In the genomic region with DNA sequence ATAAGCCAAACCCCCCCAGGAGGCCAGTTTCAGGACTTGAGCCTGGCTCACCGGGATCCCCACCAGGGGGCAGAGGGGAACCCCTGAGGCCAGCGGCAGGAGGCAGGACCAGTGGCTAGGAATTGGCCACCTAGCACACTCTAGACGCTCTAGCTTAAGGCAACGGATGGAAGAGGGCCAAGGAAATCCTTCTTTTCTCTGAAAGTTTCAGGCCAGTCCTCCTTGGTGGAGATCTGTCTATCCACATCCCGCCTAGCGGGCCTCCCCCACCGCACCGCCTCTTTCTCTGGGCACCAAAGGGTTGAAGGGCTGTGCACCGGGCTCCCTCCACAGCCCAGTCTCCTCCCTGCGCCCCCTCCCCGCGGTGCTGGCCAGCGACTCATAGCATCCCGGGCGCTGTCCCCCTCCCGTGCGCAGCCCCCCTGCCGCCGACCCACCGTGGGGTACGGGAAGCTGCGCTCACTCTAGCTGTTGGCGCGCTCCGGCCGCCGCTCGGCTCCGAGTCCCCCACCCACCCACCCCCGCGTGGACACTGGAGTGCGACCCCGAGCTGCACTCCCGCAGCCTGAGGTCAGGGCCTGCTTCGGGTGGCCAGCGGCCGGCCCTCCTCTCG, we compare ENCODE assay signal across 8 mouse cellular contexts. TPM values are rescaled to one million over a fixed set of nuclear protein-coding genes. Genes with fewer than 3 reads are reported as not detected.
DNase-seq lines count a peak whose midpoint lies in the region; ATAC-seq lines count a peak whose summit lies in the region.

No protein-coding gene starts in this region.

- H3K9me3 ChIP-seq in hindbrain, embryonic 15.5 days, result no peaks in the 10 kb centered on the region

- peak overlapping the region; percentile 83 for H3K4me2 ChIP-seq in hindbrain, embryonic 15.5 days

- H3K27ac ChIP-seq in hindbrain, embryonic 15.5 days (replicated peaks), result peak overlapping the region; percentile 94

- DNase-seq in adrenal gland, adult (ENCODE audit: inconsistent age in 2 of 2, low spot score in 1 of 2), result peak; percentile 59 to 86
- DNase-seq in cerebellum, postnatal 4 days (ENCODE audit: low spot score in 2 of 2), result peak; percentile 52 to 68
- DNase-seq in gastrocnemius, adult 8-10 months (ENCODE audit: low spot score in 2 of 2), result peak; percentile 52 to 55
- DNase-seq in layer of hippocampus, postnatal 25 days (ENCODE audit: extremely low spot score in 1 of 2, low spot score in 1 of 2), result peak; percentile 62 to 65
- peak; percentile 80 for DNase-seq in lung, postnatal 14 days
- peak; percentile 77 for DNase-seq in retina, postnatal 1 day
- peak; percentile 16 to 61 for DNase-seq in urinary bladder, postnatal 36 days (ENCODE audit: low spot score in 2 of 2)

- H3K4me1 ChIP-seq in hindbrain, embryonic 15.5 days (replicated peaks), result peaks cover 22% of the 10 kb centered on the region

- no peaks in the 10 kb centered on the region for H3K36me3 ChIP-seq in hindbrain, embryonic 15.5 days

- H3K27me3 ChIP-seq in hindbrain, embryonic 15.5 days, result no peaks in the 10 kb centered on the region

- whole genome bisulfite sequencing in hindbrain, embryonic 15.5 days, result 2% methylated on average over 31 of the region's 38 CpGs

- peak; percentile 79 for ATAC-seq in hindbrain, embryonic 15.5 days (ENCODE audit: low FRiP score, low read depth)

- H3K4me3 ChIP-seq in hindbrain, embryonic 15.5 days, result peak overlapping the region; percentile 62

- peak overlapping the region; percentile 81 for H3K9ac ChIP-seq in hindbrain, embryonic 15.5 days

RNA-seq across cellular contexts. Expression of a gene that starts 0.4 kb away (rescaled TPM):
- 1 to 10 TPM in 3 of 4 experiments, under 1 TPM in 1; 0.85 to 1.4 (median 1.2) TPM for total RNA-seq in gastrocnemius, adult 8-10 months (2022)
- polyA plus RNA-seq in hindbrain, embryonic 15.5 days (2015; fragmentation: Nextera tagmentation; extraction: Ambion mirVana), result 20.0 and 22.8 TPM in 2 replicates
- total RNA-seq in layer of hippocampus, postnatal 25 days (2021), result 100 to 1,000 TPM; 199 to 201 TPM

Comparison
In these comparisons a context has a peak if more than half of its experiments do, and no peak if none do; other contexts are left out.
1. Peak in every context shown above with its lines: DNase-seq, ATAC-seq, H3K4me3 ChIP-seq and H3K27ac ChIP-seq.
2. RNA of a gene that starts 0.4 kb away (total RNA-seq): 199 to 201 TPM in layer of hippocampus, postnatal 25 days; 0.85 to 1.4 TPM in gastrocnemius, adult 8-10 months; every median in the first group is over 10 times any median in the second.